Mouse (Mus musculus): ENCODE measurements at regions not wholly inside any gene's neighbourhood (a gene's known extent, or its start where the extent isn't known, plus 50 kb on each side); places are given as distances from the start of the nearest gene placed in this dataset.
"Not testable (repeated sequence)": the region's sequence is repeated elsewhere in the genome, so short reads cannot be mapped to it uniquely, and the experiment has no call there.

GRCm38 (mm10) chr1:181262496-181262895 lies 50.7 kb upstream of the Wdr26 start:
- intact Hi-C loops (cut with DNase I), result no loop called here

GRCm38 (mm10) chr1:181263216-181263615 lies 51.4 kb upstream of the Wdr26 start:
- intact Hi-C loops (cut with DNase I), result no loop called here
- DNase-seq (ENCODE audit: low spot score in 2 of 2), result no peak

More at GRCm38 (mm10) chr1:181262496-181262895, 50.7 kb upstream of the Wdr26 start:
- no peak for DNase-seq (ENCODE audit: low spot score in 2 of 2)

- intact Hi-C loops (cut with DNase I), result loop anchor here (5.0 kb wide), 4 partner anchors 67 to 347 kb away; no protein-coding TSS in a partner anchor
- not testable (repeated sequence) for DNase-seq (ENCODE audit: low spot score in 2 of 2)
Measured at GRCm38 (mm10) chr1:181270469-181270868, 58.7 kb upstream of the Wdr26 start.

GRCm38 (mm10) chr1:181271164-181271563 lies 59.4 kb upstream of the Wdr26 start:
- intact Hi-C loops (cut with DNase I), result loop anchor here (5.0 kb wide), 4 partner anchors 66 to 346 kb away; no protein-coding TSS in a partner anchor

GRCm38 (mm10) chr1:181271821-181272220 lies 60.0 kb upstream of the Wdr26 start:
- no peak for DNase-seq (ENCODE audit: low spot score in 2 of 2)
- intact Hi-C loops (cut with DNase I), result loop anchor here (5.0 kb wide), 4 partner anchors 65 to 345 kb away; no protein-coding TSS in a partner anchor

More at GRCm38 (mm10) chr1:181271164-181271563, 59.4 kb upstream of the Wdr26 start:
- no peak for DNase-seq (ENCODE audit: low spot score in 2 of 2)

- intact Hi-C loops (cut with DNase I), result loop anchor here (5.0 kb wide), 4 partner anchors 65 to 345 kb away; no protein-coding TSS in a partner anchor
- peak; percentile 77 for DNase-seq (ENCODE audit: low spot score in 2 of 2)
Measured at GRCm38 (mm10) chr1:181272622-181273296, 61.0 kb upstream of the Wdr26 start.

GRCm38 (mm10) chr1:181273540-181274204 lies 61.9 kb upstream of the Wdr26 start:
- no peak for DNase-seq (ENCODE audit: low spot score in 2 of 2)
- intact Hi-C loops (cut with DNase I), result loop anchor here (5.0 kb wide), 4 partner anchors 64 to 344 kb away; no protein-coding TSS in a partner anchor

- intact Hi-C loops (cut with DNase I), result no loop called here
Measured at GRCm38 (mm10) chr1:181280826-181281225, 69.0 kb upstream of the Wdr26 start.

GRCm38 (mm10) chr1:181282986-181283385 lies 69.4 kb upstream of the Cnih3 start:
- intact Hi-C loops (cut with DNase I); DNase-seq (ENCODE audit: low spot score in 2 of 2): not testable (repeated sequence)

More at GRCm38 (mm10) chr1:181280826-181281225, 69.0 kb upstream of the Wdr26 start:
- no peak for DNase-seq (ENCODE audit: low spot score in 2 of 2)

- intact Hi-C loops (cut with DNase I); DNase-seq (ENCODE audit: low spot score in 2 of 2): not testable (repeated sequence)
Measured at GRCm38 (mm10) chr1:181283539-181283938, 68.9 kb upstream of the Cnih3 start.

- intact Hi-C loops (cut with DNase I), result no loop called here
- no peak for DNase-seq (ENCODE audit: low spot score in 2 of 2)
Measured at GRCm38 (mm10) chr1:181284301-181285197, 67.9 kb upstream of the Cnih3 start.

GRCm38 (mm10) chr1:181285600-181285999 lies 66.8 kb upstream of the Cnih3 start:
- intact Hi-C loops (cut with DNase I), result no loop called here
- DNase-seq (ENCODE audit: low spot score in 2 of 2), result no peak

- intact Hi-C loops (cut with DNase I), result no loop called here
- DNase-seq (ENCODE audit: low spot score in 2 of 2), result no peak
Measured at GRCm38 (mm10) chr1:181286146-181286545, 66.3 kb upstream of the Cnih3 start.

- no peak for DNase-seq (ENCODE audit: low spot score in 2 of 2)
- intact Hi-C loops (cut with DNase I), result no loop called here
Measured at GRCm38 (mm10) chr1:181287166-181287565, 65.3 kb upstream of the Cnih3 start.

GRCm38 (mm10) chr1:181289385-181290035 lies 62.9 kb upstream of the Cnih3 start:
- intact Hi-C loops (cut with DNase I), result no loop called here
- DNase-seq (ENCODE audit: low spot score in 2 of 2), result no peak

GRCm38 (mm10) chr1:181291202-181291601 lies 61.2 kb upstream of the Cnih3 start:
- intact Hi-C loops (cut with DNase I), result no loop called here

GRCm38 (mm10) chr1:181291966-181292365 lies 60.5 kb upstream of the Cnih3 start:
- intact Hi-C loops (cut with DNase I), result no loop called here
- DNase-seq (ENCODE audit: low spot score in 2 of 2), result no peak

More at GRCm38 (mm10) chr1:181291202-181291601, 61.2 kb upstream of the Cnih3 start:
- no peak for DNase-seq (ENCODE audit: low spot score in 2 of 2)

GRCm38 (mm10) chr1:181293079-181293865 lies 59.2 kb upstream of the Cnih3 start:
- DNase-seq (ENCODE audit: low spot score in 2 of 2), result no peak
- intact Hi-C loops (cut with DNase I), result no loop called here
